Mouse (Mus musculus) heart, embryonic 12.5 days (tissue): ENCODE results near the gene Vwa3a. TPM values are rescaled to one million over a fixed set of nuclear protein-coding genes. Genes with fewer than 3 reads are reported as not detected.

Experiments
- polyA plus RNA-seq: library from polyadenylated mRNA; unstranded; fragments of >200 nt; fragmentation: Nextera tagmentation; extraction: Ambion mirVana; gene quantifications from 2 replicates; pipeline ENCODE4 v1.2.1, GENCODE M21; 2016

Vwa3a gene
- polyA plus RNA-seq, 1 experiment from 2014 or later = 0.98 TPM

Other genes with a start within 250 kb of the Vwa3a start
- 409 and 430 TPM in 2 replicates for gene Uqcrc2, start 104.1 kb upstream of the Vwa3a start, polyA plus RNA-seq
- 0.27 and 0.39 TPM in 2 replicates for gene Pdzd9, start 69.0 kb upstream of the Vwa3a start, polyA plus RNA-seq
- gene Mosmo, start 61.7 kb upstream of the Vwa3a start, polyA plus RNA-seq = 15.4 and 16.1 TPM in 2 replicates
- gene Gm5737, start 73.0 kb downstream of the Vwa3a start, polyA plus RNA-seq = not detected in 2 replicates
- 14.9 and 17.1 TPM in 2 replicates for gene Eef2k, start 103.5 kb downstream of the Vwa3a start, polyA plus RNA-seq
- gene Polr3e, start 178.4 kb downstream of the Vwa3a start, polyA plus RNA-seq = 24.4 and 25.9 TPM in 2 replicates
- gene Cdr2, start 243.0 kb downstream of the Vwa3a start, polyA plus RNA-seq = 16.1 and 17.8 TPM in 2 replicates
- gene Mfsd13b, start 243.2 kb downstream of the Vwa3a start, polyA plus RNA-seq = 0.43 and 0.45 TPM in 2 replicates